Mouse (Mus musculus): Measurements from ENCODE around the gene Pcnp. TPM values are rescaled to one million over a fixed set of nuclear protein-coding genes. Genes with fewer than 3 reads are reported as not detected.

The Pcnp gene
- polyA plus RNA-seq, 1 experiment = 7.3 TPM

DNA sequence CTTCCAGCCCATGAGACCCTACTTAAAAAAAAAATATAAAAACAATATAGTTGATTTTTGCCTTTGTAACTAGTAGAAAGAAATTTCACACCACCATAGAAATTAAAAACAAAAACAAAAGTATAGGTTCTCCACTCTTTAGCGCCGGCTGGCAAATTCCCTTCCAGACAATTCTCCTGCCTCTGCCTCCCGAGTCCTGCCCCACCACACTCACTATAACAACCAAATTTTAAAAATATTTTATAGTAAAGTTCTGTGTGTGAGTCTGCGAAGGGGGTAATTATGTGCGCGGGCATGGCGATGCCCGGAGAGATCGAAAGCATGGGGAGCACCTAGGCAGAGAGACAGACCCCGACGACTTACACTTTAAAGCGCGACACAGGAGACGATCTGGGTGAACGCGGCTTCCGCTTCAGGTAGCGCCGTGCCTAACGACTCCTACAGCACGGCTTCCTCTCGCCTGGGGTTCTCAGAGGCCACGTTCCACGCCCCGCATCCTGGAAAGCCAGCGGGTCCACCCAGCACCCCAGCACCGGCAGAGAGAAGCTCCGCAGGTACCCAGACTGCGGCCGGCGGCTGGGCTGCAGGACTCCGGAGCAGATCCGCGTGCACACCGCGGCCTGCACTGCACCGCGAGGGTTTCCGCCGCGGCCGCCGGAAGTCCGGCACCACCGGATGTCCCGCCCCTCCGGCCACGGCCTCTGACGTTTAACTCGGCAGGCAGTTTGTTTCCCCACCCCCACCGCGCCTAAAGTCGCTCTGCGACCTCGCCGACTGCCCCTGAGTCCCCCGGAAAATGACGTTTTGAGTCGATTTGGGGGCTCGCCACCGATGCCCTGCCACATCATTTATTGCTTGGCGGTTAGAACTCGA, 7.8 kb upstream of the Pcnp start, which contains the start of gene Trmt10c:
Gene Trmt10c, minus strand, starts transcription at position 682 of the 873 bp plus-strand sequence.
- Histone ChIP-seq H3K27me3 (ENCODE audit: control insufficient read depth, insufficient read depth, low read length) (no peaks in the 10 kb centered on the region), H3K4me1 (ENCODE audit: control insufficient read depth, insufficient read depth, insufficient read length) (peaks cover 4% of the 10 kb centered on the region), H3K4me3 (ENCODE audit: extremely low read depth, insufficient read depth, insufficient read length) (peak within 1 kb of the TSS; percentile 95), H3K27ac (ENCODE audit: insufficient read depth, low read length) (peak within 1 kb of the TSS; percentile 96), H3K36me3 (ENCODE audit: control insufficient read depth, insufficient read depth, low read length) (peaks cover 6% of the 10 kb centered on the region; the same call in 1 of the 2 replicates)
- TF ChIP-seq CTCF (IDR thresholded peaks at IDR 0.05; ENCODE audit: extremely low read depth, insufficient read depth, insufficient read length, insufficient replicate concordance) (no peak), POLR2A (IDR thresholded peaks at IDR 0.05; ENCODE audit: low read depth, low read length) (peak; percentile 75)
- under 1% methylated on average over 63 of the region's 63 CpGs for WGBS
- DNase-seq (ENCODE audit: low read depth in 1 of 2, low spot score in 2 of 2) = peak; percentile 85 to 94

DNA sequence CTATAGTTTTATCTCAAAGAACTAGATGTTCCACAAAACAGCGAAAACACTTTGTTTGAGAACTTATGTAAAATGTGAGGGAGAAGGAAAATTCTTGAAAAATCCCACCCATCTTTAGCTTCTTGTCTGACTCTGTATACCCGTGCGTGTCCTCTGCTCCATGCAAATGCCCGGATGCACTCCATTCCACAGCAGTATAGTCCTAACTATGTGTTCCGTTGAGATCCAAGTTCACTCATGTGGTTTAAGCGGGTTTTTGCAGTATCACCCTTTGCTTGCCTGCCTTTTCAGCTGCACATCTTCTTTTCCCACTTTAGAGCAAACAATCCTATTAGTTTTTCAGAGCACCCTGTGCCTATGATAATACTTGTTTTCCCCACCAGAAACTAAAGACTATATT, 7.0 kb upstream of the Pcnp start:
- H3K36me3 ChIP-seq (ENCODE audit: control insufficient read depth, insufficient read depth, low read length) = peaks cover 6% of the 10 kb centered on the region; the same call in 1 of the 2 replicates
- no peak for TF ChIP-seq POLR2A (IDR thresholded peaks at IDR 0.05; ENCODE audit: low read depth, low read length)
- TF ChIP-seq CTCF (IDR thresholded peaks at IDR 0.05; ENCODE audit: extremely low read depth, insufficient read depth, insufficient read length, insufficient replicate concordance) = no peak
- no peaks in the 10 kb centered on the region for H3K27me3 ChIP-seq (ENCODE audit: control insufficient read depth, insufficient read depth, low read length)
- peak overlapping the region; percentile 30; the same call in 1 of the 2 replicates for H3K4me3 ChIP-seq (ENCODE audit: extremely low read depth, insufficient read depth, insufficient read length)
- H3K27ac ChIP-seq (ENCODE audit: insufficient read depth, low read length) = no peak overlapping the region
- peaks cover 4% of the 10 kb centered on the region for H3K4me1 ChIP-seq (ENCODE audit: control insufficient read depth, insufficient read depth, insufficient read length)
- no peak for DNase-seq (ENCODE audit: low read depth in 1 of 2, low spot score in 2 of 2)
- WGBS = 52% methylated on average over 6 of the region's 6 CpGs

DNA sequence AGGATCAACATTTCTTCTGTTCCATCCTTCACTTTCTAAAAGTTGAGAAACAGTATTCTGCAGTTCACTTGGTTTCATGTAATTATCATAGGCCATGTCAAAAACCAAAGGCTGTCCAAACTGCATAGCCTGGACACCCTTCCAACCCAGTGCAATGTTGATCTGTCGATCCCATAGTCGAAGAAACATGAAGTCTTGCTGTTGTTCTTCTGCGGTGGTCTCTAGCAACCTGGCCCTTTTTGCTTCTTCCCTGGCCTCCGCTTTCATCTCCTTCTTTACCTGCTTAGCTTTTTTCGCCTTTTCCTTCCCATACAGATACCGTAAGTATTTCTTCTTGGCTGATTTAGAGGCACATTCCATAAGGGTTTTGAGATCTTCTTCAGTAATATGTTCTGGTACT, 5.0 kb upstream of the Pcnp start:
- DNase-seq (ENCODE audit: low read depth in 1 of 2, low spot score in 2 of 2) = no peak
- Histone ChIP-seq H3K27me3 (ENCODE audit: control insufficient read depth, insufficient read depth, low read length) (no peaks in the 10 kb centered on the region), H3K4me1 (ENCODE audit: control insufficient read depth, insufficient read depth, insufficient read length) (peaks cover 4% of the 10 kb centered on the region), H3K27ac (ENCODE audit: insufficient read depth, low read length) (no peak overlapping the region), H3K36me3 (ENCODE audit: control insufficient read depth, insufficient read depth, low read length) (peaks cover 6% of the 10 kb centered on the region; the same call in 1 of the 2 replicates), H3K4me3 (ENCODE audit: extremely low read depth, insufficient read depth, insufficient read length) (no peak overlapping the region)
- TF ChIP-seq CTCF (IDR thresholded peaks at IDR 0.05; ENCODE audit: extremely low read depth, insufficient read depth, insufficient read length, insufficient replicate concordance) (no peak), POLR2A (IDR thresholded peaks at IDR 0.05; ENCODE audit: low read depth, low read length) (no peak)
- 93% methylated on average over 6 of the region's 6 CpGs for WGBS

DNA sequence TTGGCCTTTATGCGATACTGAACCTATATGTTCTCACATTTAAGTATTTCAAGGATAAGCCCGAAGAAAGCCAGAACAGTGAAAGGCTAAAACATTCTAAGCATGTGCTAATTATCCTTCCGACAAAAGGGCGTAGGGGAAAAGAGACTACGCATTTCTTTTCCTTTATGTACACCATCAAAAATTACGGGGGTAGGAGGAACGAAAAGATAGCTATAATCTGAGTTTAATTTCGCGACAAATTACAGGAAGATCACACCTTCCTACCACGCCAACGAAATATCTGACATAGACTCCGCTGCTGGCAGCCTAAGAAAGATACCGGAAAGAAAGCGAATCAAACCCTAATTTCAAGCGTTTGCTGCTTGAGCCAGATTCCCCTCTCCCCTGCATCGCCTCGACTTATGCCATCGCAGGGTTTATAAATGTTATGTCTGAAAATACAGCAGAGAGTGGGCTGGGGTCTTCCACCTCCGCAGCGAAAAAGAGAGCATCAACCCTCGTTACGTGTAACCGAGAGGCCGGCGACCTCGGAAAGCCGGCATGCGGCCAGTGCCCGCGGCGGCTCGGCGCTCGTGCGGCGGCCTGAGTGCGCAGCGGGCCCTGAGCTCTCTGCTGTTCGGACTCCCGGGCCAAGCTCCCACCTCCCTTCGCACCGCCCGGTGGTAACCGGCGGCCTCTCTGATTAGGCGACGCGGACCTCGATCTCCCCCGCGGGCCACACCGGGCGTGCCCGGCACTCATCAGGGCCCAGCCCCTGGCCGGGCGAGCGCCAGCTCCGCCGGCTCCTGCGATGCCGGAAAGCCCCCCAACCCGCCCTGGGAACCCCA, 602 bp downstream of the Pcnp start:
- no peak for TF ChIP-seq POLR2A (IDR thresholded peaks at IDR 0.05; ENCODE audit: low read depth, low read length)
- no peak for TF ChIP-seq CTCF (IDR thresholded peaks at IDR 0.05; ENCODE audit: extremely low read depth, insufficient read depth, insufficient read length, insufficient replicate concordance)
- WGBS = 1% methylated on average over 62 of the region's 62 CpGs
- Histone ChIP-seq H3K36me3 (ENCODE audit: control insufficient read depth, insufficient read depth, low read length) (peaks cover 9% of the 10 kb centered on the region), H3K27me3 (ENCODE audit: control insufficient read depth, insufficient read depth, low read length) (no peaks in the 10 kb centered on the region), H3K4me3 (ENCODE audit: extremely low read depth, insufficient read depth, insufficient read length) (peak overlapping the region; percentile 86), H3K4me1 (ENCODE audit: control insufficient read depth, insufficient read depth, insufficient read length) (peaks cover 5% of the 10 kb centered on the region), H3K27ac (ENCODE audit: insufficient read depth, low read length) (peak overlapping the region; percentile 85)
- DNase-seq (ENCODE audit: low read depth in 1 of 2, low spot score in 2 of 2) = peak in 1 of 2 experiments; percentile 31

DNA sequence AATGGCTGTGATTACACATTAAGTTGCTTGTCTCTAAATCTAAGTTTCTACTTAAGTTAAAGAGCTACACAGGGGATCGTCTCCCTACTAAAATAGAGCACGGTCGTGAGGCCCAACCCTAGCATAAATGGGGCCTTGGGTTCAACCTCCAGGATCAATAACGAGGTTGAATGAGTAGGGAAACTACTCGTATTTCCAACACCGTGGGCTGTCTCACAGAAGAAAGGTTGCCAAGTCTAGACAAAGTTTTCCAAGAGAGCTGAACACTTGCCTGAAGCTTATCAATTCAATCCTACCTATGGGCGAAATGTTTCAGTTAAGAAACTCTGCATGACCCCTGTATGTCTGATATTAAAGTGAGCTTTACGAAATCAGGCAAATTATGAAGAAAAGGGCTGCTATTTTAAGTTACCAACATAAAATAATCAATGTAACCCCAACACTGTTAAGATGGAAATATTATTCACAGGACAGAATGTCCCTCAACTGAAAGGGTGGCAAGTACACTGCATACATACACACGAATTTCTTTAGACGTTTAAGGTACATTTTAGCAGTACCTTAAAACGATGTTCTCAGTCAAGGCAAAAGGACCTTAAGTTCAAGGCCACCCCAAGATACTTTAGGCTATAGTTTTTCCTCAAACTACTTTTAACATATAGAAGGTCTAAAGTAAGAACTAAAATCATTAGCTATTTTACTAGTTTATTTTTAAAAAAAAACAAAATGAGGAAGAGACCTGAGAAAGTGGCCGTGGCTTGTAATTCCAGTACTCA, 1.5 kb downstream of the Pcnp start:
- Histone ChIP-seq H3K4me1 (ENCODE audit: control insufficient read depth, insufficient read depth, insufficient read length) (peaks cover 5% of the 10 kb centered on the region), H3K27me3 (ENCODE audit: control insufficient read depth, insufficient read depth, low read length) (no peaks in the 10 kb centered on the region), H3K36me3 (ENCODE audit: control insufficient read depth, insufficient read depth, low read length) (peaks cover 8% of the 10 kb centered on the region), H3K27ac (ENCODE audit: insufficient read depth, low read length) (no peak overlapping the region), H3K4me3 (ENCODE audit: extremely low read depth, insufficient read depth, insufficient read length) (no peak overlapping the region; the same call in 1 of the 2 replicates)
- DNase-seq (ENCODE audit: low read depth in 1 of 2, low spot score in 2 of 2) = no peak
- 45% methylated on average over 12 of the region's 12 CpGs for WGBS
- no peak for TF ChIP-seq CTCF (IDR thresholded peaks at IDR 0.05; ENCODE audit: extremely low read depth, insufficient read depth, insufficient read length, insufficient replicate concordance)
- TF ChIP-seq POLR2A (IDR thresholded peaks at IDR 0.05; ENCODE audit: low read depth, low read length) = no peak

DNA sequence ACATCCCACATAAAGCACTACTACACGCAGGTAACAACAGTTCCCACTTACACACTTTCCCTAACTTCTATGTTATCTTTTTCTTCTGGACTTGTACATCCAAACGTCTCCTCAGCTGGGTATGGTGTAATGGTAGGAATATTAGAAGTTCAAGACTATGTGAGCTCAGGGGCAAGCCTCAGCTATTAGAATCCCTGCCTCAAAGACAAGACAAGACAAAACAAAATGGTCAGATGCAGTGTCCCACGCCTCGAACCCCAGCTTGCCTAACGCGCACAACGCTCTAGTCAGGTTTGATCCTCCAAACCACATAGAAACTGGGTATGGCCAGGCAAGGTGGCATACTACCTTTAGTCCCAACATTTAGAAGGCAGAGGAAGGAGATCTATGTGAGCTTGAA, 9.9 kb downstream of the Pcnp start:
- Histone ChIP-seq H3K27ac (ENCODE audit: insufficient read depth, low read length) (no peak overlapping the region), H3K36me3 (ENCODE audit: control insufficient read depth, insufficient read depth, low read length) (peaks cover 23% of the 10 kb centered on the region), H3K4me1 (ENCODE audit: control insufficient read depth, insufficient read depth, insufficient read length) (no peaks in the 10 kb centered on the region), H3K4me3 (ENCODE audit: extremely low read depth, insufficient read depth, insufficient read length) (no peak overlapping the region), H3K27me3 (ENCODE audit: control insufficient read depth, insufficient read depth, low read length) (no peaks in the 10 kb centered on the region)
- TF ChIP-seq POLR2A (IDR thresholded peaks at IDR 0.05; ENCODE audit: low read depth, low read length) = no peak
- TF ChIP-seq CTCF (IDR thresholded peaks at IDR 0.05; ENCODE audit: extremely low read depth, insufficient read depth, insufficient read length, insufficient replicate concordance) = no peak
- DNase-seq (ENCODE audit: low read depth in 1 of 2, low spot score in 2 of 2) = no peak
- 96% methylated on average over 7 of the region's 7 CpGs for WGBS
